Mouse (Mus musculus): ENCODE data around the gene Mxi1.
A peak's percentile ranks its signal among the peaks of the same experiment; 100 is the strongest.

Gene Mxi1

DNA sequence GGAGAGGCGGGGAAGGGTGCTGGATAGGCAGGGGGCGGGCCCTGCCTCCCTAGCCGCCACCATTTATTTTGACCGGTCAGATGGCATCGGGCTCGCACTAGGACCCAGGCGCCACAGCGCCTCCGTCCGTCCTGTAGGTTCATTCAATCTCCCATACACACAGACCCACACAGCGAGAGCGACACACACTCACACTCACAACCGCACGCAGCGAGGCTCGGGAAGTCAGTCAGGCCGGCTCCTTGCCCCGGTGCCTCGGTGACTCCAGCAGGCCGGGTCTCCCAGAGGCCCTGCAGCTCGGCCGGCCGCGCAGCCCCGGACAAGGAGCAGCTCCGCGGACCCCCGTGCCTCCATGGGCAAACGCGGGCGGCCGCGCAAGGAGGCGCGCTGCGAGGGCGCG lies at the start of gene Mxi1:
TSS of gene Mxi1 (plus strand) at position 171 of the 400 bp plus-strand sequence.
- DNase-seq (ENCODE audit: inconsistent ontology term): peak; percentile 87

- no peak for DNase-seq (ENCODE audit: inconsistent ontology term)
These were observed 49.5 kb upstream of the Mxi1 start for GRCm38 (mm10) chr19:53260828-53261227.

- DNase-seq (ENCODE audit: inconsistent ontology term): no peak
These were observed 48.3 kb upstream of the Mxi1 start for GRCm38 (mm10) chr19:53262061-53262460.

- DNase-seq (ENCODE audit: inconsistent ontology term): no peak
These were observed 46.2 kb upstream of the Mxi1 start for GRCm38 (mm10) chr19:53263859-53264733.

GRCm38 (mm10) chr19:53264821-53265727 lies 45.2 kb upstream of the Mxi1 start:
- DNase-seq (ENCODE audit: inconsistent ontology term): no peak

GRCm38 (mm10) chr19:53267305-53267704 lies 43.0 kb upstream of the Mxi1 start:
- no peak for DNase-seq (ENCODE audit: inconsistent ontology term)

DNA sequence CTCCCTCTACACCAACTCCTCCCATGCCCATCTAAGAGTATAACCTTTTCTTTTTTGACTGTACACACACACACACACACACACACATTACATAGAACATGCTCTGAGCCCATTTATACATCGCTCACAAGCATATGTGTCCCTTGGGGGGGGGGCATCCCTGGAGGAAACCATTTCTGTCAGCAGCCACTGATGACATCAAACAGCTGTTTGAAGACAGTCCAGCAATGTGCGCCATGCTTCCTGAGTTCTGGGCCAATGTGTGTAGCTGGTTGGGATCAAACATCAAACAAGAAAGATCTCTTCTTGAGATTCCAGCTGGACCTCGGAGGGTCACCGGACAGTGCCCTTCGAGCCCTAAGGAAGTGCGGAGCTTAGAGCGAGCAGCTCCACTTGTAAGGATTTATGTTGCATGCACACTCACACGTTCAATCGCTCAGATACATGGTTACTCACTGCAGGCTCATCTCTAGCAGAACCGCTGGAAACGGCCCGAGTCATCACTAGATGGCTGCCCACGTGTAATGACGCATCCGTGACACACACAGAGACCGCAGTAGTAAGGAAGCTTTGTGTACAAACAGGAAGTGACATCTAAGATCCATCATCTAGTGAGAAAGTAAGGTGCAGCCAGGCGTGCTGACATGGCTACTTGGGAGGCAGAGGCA lies 37.1 kb upstream of the Mxi1 start:
- no peak for DNase-seq (ENCODE audit: inconsistent ontology term)

DNA sequence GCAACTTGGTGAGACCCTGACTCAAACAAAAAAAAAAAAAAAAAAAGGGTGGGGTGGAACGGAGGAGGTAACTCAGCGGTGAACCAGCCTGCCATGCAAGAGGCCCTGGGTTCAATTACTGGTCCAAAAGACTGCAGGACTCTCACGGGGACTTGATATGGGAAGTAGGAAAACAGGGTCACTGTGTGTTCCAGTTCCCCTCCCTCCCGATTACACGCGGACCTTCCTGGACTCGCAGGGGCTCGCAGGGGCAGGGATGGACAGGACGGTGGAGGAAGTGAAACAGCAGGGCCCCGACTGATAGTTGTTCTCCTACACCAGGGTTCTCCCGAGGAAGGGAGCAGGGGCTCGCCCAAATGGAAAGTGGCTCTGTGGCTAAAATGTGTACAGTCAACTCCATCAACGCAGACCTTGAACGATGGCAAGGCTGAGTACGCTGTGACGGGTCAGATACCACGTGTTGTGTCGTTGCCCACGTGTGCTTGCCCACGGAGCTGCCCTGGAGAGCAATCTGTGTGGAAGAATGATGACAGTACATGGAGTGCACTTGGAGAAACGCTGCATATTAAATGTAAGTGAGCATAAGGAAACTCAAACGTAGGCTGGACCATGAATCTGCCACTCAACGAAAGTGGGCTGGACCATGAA lies 36.4 kb upstream of the Mxi1 start:
- no peak for DNase-seq (ENCODE audit: inconsistent ontology term)

GRCm38 (mm10) chr19:53275204-53275603 lies 35.1 kb upstream of the Mxi1 start:
- DNase-seq (ENCODE audit: inconsistent ontology term): no peak

DNA sequence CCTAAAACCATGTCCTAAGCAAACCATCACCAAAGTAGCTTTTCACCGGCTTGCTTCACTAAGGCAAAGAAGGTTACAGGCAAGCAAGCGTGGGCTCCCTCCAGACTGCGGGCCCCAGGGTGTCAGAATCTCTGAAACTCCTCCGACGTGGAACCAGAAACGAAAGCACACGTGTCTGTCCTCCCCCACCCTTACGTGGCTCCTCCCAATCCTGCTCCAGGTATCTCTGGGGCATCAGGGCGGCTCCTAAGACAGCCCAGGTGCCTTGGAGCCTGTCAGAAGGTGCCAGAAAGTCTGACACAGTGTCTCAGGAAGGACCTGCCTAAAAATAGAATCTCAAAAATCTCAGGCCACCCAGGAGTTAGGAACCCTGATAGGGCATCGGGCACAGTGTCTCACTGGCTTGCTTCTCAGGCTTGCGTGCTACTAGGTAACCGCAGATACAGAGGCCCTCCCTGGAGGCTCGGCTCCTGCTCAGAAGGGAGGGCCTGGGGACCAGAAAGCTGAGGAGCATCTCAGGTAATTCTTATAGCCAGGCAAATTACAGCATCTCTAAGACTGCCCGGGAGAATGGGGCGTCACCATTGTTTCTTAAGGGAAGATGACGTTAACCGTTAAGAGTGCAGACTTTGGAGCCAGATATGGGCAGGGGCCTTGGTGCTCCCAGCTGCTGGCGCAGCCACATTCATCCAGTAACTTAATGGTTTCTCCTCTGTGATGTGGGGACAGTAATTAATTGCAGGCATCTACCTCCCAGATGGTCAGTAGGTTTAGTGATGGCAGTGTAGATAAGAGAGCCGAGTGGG lies 33.2 kb upstream of the Mxi1 start:
- no peak for DNase-seq (ENCODE audit: inconsistent ontology term)

DNA sequence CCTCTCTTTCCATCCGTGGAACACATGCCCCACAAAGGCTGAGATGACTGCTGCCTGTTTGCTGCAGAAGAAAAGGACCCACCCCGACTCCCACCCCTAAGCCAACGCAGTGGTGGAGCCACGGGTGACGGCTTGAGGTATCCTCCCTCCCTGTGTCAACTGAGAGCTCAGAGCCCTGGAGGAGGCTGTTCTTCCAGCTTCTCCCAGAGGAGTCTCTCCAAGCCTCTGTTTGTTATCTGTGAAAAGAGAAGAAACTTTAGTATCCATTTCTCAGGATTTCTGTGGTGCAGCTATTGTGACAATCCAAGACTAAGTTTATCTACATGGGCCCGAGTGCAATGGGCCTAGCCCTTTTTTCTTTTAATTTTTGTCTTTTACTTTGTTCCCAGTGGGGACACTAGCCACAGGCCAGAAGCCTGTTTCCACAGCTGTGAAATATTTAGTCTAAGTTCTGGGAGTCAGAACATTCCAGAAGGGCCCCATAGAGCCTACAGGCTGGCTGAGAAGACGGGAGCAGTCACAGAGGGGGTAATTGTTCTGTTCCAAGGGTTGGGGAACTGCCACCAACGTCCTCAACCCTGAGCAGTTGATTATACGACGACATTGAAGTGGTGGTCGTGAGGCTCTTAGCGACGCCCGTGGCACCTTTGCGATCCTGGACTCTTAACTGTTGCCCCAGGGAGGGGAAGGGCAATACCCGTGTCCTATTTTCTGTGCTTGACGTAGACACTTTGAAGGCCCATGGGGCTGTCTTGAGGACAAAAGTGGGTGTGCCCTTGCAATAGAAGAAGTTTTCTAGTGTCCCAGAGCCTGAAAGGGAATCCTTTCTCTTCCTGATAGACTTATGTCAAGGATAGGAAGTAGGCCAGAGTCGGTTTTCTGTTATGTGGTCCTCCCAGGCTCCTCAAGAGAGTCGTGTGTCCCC lies 31.6 kb upstream of the Mxi1 start:
- no peak for DNase-seq (ENCODE audit: inconsistent ontology term)

GRCm38 (mm10) chr19:53280254-53280653 lies 30.1 kb upstream of the Mxi1 start:
- DNase-seq (ENCODE audit: inconsistent ontology term): no peak

GRCm38 (mm10) chr19:53282571-53282970 lies 27.7 kb upstream of the Mxi1 start:
- peak; percentile 61 for DNase-seq (ENCODE audit: inconsistent ontology term)

DNA sequence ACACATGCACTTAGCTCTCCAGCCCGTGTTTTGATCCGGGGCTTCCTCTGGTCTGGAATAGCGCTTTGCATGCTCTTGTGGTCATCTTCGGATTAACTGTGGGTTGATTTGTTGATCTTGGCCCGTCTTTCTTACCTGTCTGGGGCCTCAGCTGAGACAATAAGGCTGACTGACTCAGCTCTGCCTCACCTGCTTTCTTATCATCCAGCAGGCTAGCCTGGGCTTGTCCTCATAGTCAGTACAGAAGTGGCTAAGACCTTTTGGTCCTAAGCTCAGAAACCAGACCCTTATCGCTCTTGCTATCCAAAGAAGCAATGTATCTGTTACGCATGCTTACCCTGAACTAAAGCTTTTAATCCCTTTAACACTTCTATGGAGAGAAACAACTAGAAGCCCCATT lies 26.6 kb upstream of the Mxi1 start:
- no peak for DNase-seq (ENCODE audit: inconsistent ontology term)

- peak; percentile 14 for DNase-seq (ENCODE audit: inconsistent ontology term)
These were observed 25.8 kb upstream of the Mxi1 start for GRCm38 (mm10) chr19:53284268-53285208.

GRCm38 (mm10) chr19:53296331-53297254 lies 13.7 kb upstream of the Mxi1 start:
- no peak for DNase-seq (ENCODE audit: inconsistent ontology term)

DNA sequence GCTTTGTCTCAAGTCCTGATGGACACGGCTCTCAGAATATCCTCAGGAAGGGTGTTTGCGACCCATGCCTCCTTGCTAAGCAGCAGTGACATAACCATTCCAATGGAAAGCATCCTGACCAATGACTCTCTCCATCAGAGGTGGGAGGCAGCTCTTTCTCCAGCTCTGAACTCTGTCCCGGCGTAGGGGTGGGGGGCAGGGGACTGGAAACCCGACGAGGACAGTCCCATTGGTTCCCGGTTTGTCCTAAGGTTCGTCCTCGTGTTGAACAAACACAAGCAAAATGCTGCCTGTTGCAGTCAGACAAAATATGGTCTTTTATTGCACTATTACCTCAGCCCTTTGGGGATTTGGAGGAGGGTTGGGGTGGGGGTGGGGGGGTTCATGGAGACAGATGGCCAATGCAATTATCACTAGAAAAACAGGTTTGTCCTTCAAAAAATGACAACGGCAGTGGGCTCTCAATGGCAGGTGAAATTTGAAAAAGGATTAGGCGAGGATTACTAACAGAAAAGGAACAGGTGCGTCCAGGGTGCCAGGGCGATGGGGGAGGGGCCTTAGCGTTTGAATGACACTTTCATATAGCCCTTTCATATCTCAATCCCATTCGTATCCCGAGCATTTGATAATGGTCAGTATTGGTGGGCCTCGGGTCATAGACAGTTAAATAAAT lies 11.0 kb upstream of the Mxi1 start:
- no peak for DNase-seq (ENCODE audit: inconsistent ontology term)
